Mouse (Mus musculus) kidney, adult 9 months (tissue): Measurements from ENCODE around the gene Srgap3.

Experiments used
- DNase-seq: peaks from one replicate; pipeline ENCODE4 v3.0.0; 2022

Srgap3 gene

GRCm38 (mm10) chr6:112852261-112853235, 94.5 kb downstream of the Srgap3 start:
- DNase-seq: no peak

GRCm38 (mm10) chr6:112850745-112851144, 96.3 kb downstream of the Srgap3 start:
- no peak for DNase-seq

GRCm38 (mm10) chr6:112848629-112849180, 98.4 kb downstream of the Srgap3 start:
- DNase-seq: no peak

- DNase-seq: no peak
Observed at GRCm38 (mm10) chr6:112846863-112847262, 100.2 kb downstream of the Srgap3 start.

- DNase-seq: peak; percentile 14
Observed at GRCm38 (mm10) chr6:112842426-112842825, 104.6 kb downstream of the Srgap3 start.

GRCm38 (mm10) chr6:112840400-112840799, 106.7 kb downstream of the Srgap3 start:
- DNase-seq: no peak

GRCm38 (mm10) chr6:112839391-112839790, 107.7 kb downstream of the Srgap3 start:
- DNase-seq: no peak

- no peak for DNase-seq
Observed at GRCm38 (mm10) chr6:112838879-112839278, 108.2 kb downstream of the Srgap3 start.

- DNase-seq: no peak
Observed at GRCm38 (mm10) chr6:112836712-112837111, 110.4 kb downstream of the Srgap3 start.

GRCm38 (mm10) chr6:112835413-112835812, 111.7 kb downstream of the Srgap3 start:
- DNase-seq: no peak

GRCm38 (mm10) chr6:112834430-112834829, 112.6 kb downstream of the Srgap3 start:
- DNase-seq: no peak

- no peak for DNase-seq
Observed at GRCm38 (mm10) chr6:112833763-112834162, 113.3 kb downstream of the Srgap3 start.

GRCm38 (mm10) chr6:112829196-112829595, 117.9 kb downstream of the Srgap3 start:
- DNase-seq: no peak

GRCm38 (mm10) chr6:112828420-112828819, 118.6 kb downstream of the Srgap3 start:
- DNase-seq: no peak

- no peak for DNase-seq
Observed at GRCm38 (mm10) chr6:112825657-112826056, 121.4 kb downstream of the Srgap3 start.

- DNase-seq: no peak
Observed at GRCm38 (mm10) chr6:112823096-112823495, 124.0 kb downstream of the Srgap3 start.

GRCm38 (mm10) chr6:112820298-112820992, 126.6 kb downstream of the Srgap3 start:
- no peak for DNase-seq

GRCm38 (mm10) chr6:112818403-112818901, 128.6 kb downstream of the Srgap3 start:
- no peak for DNase-seq

GRCm38 (mm10) chr6:112815604-112816003, 131.5 kb downstream of the Srgap3 start:
- no peak for DNase-seq

GRCm38 (mm10) chr6:112814525-112815086, 132.5 kb downstream of the Srgap3 start:
- DNase-seq: no peak

GRCm38 (mm10) chr6:112812884-112813283, 134.2 kb downstream of the Srgap3 start:
- DNase-seq: no peak

GRCm38 (mm10) chr6:112810521-112810830, 136.6 kb downstream of the Srgap3 start:
- DNase-seq: no peak
